Mouse (Mus musculus) lung, postnatal 0 days (tissue): Measurements from ENCODE around the gene Asb11. TPM values are rescaled to one million over a fixed set of nuclear protein-coding genes. Genes with fewer than 3 reads are reported as not detected.

ENCODE experiments used
- ATAC-seq: fragments of 200-750 bp; cut with Nextera tagmentation; 2 replicates; pipeline ENCODE4 v1.8.0; 2017; ENCODE audit warnings: moderate library complexity
- DNase-seq: peaks from one replicate; pipeline ENCODE4 v3.0.0-alpha.2; 2016; ENCODE audit warnings: low spot score
- H3K27ac ChIP-seq: fragments of 300-500 bp; sonication (generic); 2 replicates; pipeline ENCODE4 v1.5.1; 2014; ENCODE audit warnings: antibody characterized with exemption, mild to moderate bottlenecking, low read length, mixed read lengths
- H3K27me3 ChIP-seq: fragments of 300-500 bp; sonication (generic); replicated peaks from 2 replicates; pipeline ENCODE4 v1.6.1; 2014; ENCODE audit warnings: low read length, mixed read lengths; ENCODE audit not compliant: insufficient read depth
- H3K36me3 ChIP-seq: fragments of 300-500 bp; sonication (generic); 2 replicates; pipeline ENCODE4 v1.6.1; 2014; ENCODE audit warnings: low read length, mixed read lengths; ENCODE audit not compliant: insufficient read depth
- H3K4me1 ChIP-seq: fragments of 300-500 bp; sonication (generic); 2 replicates; pipeline ENCODE4 v1.6.1; 2014; ENCODE audit warnings: antibody characterized with exemption, low read depth, low read length, mixed read lengths; ENCODE audit not compliant: insufficient read depth
- H3K4me2 ChIP-seq: fragments of 300-500 bp; sonication (generic); replicated peaks from 2 replicates; pipeline ENCODE4 v1.6.1; 2014; ENCODE audit warnings: low read depth, mild to moderate bottlenecking, low read length, moderate library complexity, mixed read lengths
- H3K4me3 ChIP-seq: fragments of 300-500 bp; sonication (generic); 2 replicates; pipeline ENCODE4 v1.5.1; 2014; ENCODE audit warnings: low read depth, low read length
- H3K9ac ChIP-seq: fragments of 300-500 bp; sonication (generic); replicated peaks from 2 replicates; pipeline ENCODE4 v1.6.1; 2014; ENCODE audit warnings: low read depth, mild to moderate bottlenecking
- H3K9me3 ChIP-seq: fragments of 300-500 bp; sonication (generic); 2 replicates; pipeline ENCODE4 v1.6.1; 2016; ENCODE audit warnings: low read length, mixed read lengths
- CTCF ChIP-seq: IDR thresholded peaks from 2 replicates; pipeline ENCODE4 v1.5.1; 2016; ENCODE audit warnings: antibody characterized with exemption, mild to moderate bottlenecking
- EP300 ChIP-seq: IDR thresholded peaks from 2 replicates; pipeline ENCODE4 v1.6.1; 2016; ENCODE audit warnings: antibody characterized with exemption, mild to moderate bottlenecking, control low read depth
- WGBS: fragments of 180-500 bp; shearing (Covaris S2); extraction: QIAGEN DNeasy Blood & Tissue Kit; methylation state at CpG from one replicate; pipeline ENCODE4 v1.1.7; 2014; 5-methylcytosine and 5-hydroxymethylcytosine counted together
- polyA plus RNA-seq: library from polyadenylated mRNA; unstranded; fragments of >200 nt; fragmentation: Nextera tagmentation; extraction: Ambion mirVana; gene quantifications from 2 replicates; pipeline ENCODE4 v1.2.1, GENCODE M21; 2015

Asb11 gene
- polyA plus RNA-seq, 1 experiment from 2014 or later = 1.3 TPM

- WGBS = 27% methylated on average over 2 of the region's 2 CpGs
- Histone ChIP-seq H3K4me1 (no peaks in the 10 kb centered on the region), H3K4me3 (no peak overlapping the region), H3K9ac (no peak overlapping the region), H3K27ac (peak overlapping the region; percentile 35; the same call in 1 of the 2 replicates), H3K4me2 (no peak overlapping the region), H3K27me3 (no peaks in the 10 kb centered on the region), H3K9me3 (no peaks in the 10 kb centered on the region), H3K36me3 (no peaks in the 10 kb centered on the region)
- TF ChIP-seq EP300 (peak; percentile 32; the same call in 1 of the 2 replicates), CTCF (no peak)
- DNase-seq (peak; percentile 79), ATAC-seq (peak; percentile 85)
Measured at GRCm38 (mm10) chrX:164440140-164440539, 3.3 kb downstream of the Asb11 start.

- no peak for TF ChIP-seq EP300
- TF ChIP-seq CTCF = no peak
- WGBS = 68% methylated on average over 3 of the region's 3 CpGs
- Histone ChIP-seq H3K9ac (no peak overlapping the region), H3K4me3 (no peak overlapping the region), H3K36me3 (no peaks in the 10 kb centered on the region), H3K27me3 (no peaks in the 10 kb centered on the region), H3K9me3 (no peaks in the 10 kb centered on the region), H3K4me2 (no peak overlapping the region), H3K4me1 (no peaks in the 10 kb centered on the region), H3K27ac (peak overlapping the region; percentile 35)
- DNase-seq (no peak), ATAC-seq (peak; percentile 8; the same call in 1 of the 2 replicates)
Measured at GRCm38 (mm10) chrX:164440703-164441102, 3.9 kb downstream of the Asb11 start.

GRCm38 (mm10) chrX:164441306-164441705, 4.5 kb downstream of the Asb11 start:
- Histone ChIP-seq H3K9me3 (no peaks in the 10 kb centered on the region), H3K4me3 (no peak overlapping the region), H3K27ac (peak overlapping the region; percentile 43; the same call in 1 of the 2 replicates), H3K36me3 (no peaks in the 10 kb centered on the region), H3K4me1 (no peaks in the 10 kb centered on the region), H3K4me2 (no peak overlapping the region), H3K9ac (no peak overlapping the region), H3K27me3 (no peaks in the 10 kb centered on the region)
- no peak for TF ChIP-seq EP300
- no peak for TF ChIP-seq CTCF
- ATAC-seq (no peak), DNase-seq (no peak)
- WGBS = 63% methylated on average over 3 of the region's 3 CpGs

GRCm38 (mm10) chrX:164445601-164446000, 8.8 kb downstream of the Asb11 start:
- no peak overlapping the region for H3K4me3 ChIP-seq
- no peaks in the 10 kb centered on the region for H3K9me3 ChIP-seq
- TF ChIP-seq EP300 = no peak
- TF ChIP-seq CTCF = no peak
- 44% methylated on average over 12 of the region's 12 CpGs for WGBS
- no peak overlapping the region for H3K4me2 ChIP-seq
- H3K9ac ChIP-seq = no peak overlapping the region
- DNase-seq (peak; percentile 45), ATAC-seq (no peak; the same call in 1 of the 2 replicates)
- no peaks in the 10 kb centered on the region for H3K36me3 ChIP-seq
- H3K27ac ChIP-seq = peak overlapping the region; percentile 4; the same call in 1 of the 2 replicates
- H3K4me1 ChIP-seq = no peaks in the 10 kb centered on the region
- H3K27me3 ChIP-seq = no peaks in the 10 kb centered on the region

DNA sequence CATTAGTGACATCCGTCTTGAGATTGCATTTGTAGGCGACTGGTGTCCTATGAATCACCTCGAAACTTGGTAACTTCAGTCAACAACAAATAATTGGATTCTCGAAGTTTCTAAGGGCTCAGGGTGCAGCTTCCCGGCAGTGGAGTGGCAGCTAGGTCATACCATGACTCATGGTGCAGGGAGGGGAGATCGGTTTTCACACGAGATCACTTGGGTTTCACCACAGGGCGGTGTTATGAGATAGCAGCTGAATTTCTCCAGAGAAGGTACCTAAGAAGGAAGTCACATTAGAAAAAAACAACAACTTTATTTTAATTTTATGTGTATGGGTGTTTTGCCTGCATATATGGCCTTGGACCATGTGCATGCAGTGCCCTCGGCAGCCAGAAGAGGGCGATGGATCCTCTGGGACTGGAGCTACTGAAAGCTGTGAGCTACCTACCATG, 9.3 kb downstream of the Asb11 start:
- WGBS = 57% methylated on average over 10 of the region's 10 CpGs
- no peaks in the 10 kb centered on the region for H3K9me3 ChIP-seq
- H3K4me2 ChIP-seq = no peak overlapping the region
- peak; percentile 44 for TF ChIP-seq CTCF
- no peak for TF ChIP-seq EP300
- H3K36me3 ChIP-seq = no peaks in the 10 kb centered on the region
- H3K27ac ChIP-seq = no peak overlapping the region
- H3K4me1 ChIP-seq = no peaks in the 10 kb centered on the region
- H3K4me3 ChIP-seq = no peak overlapping the region
- ATAC-seq = peak; percentile 70
- H3K27me3 ChIP-seq = no peaks in the 10 kb centered on the region
- H3K9ac ChIP-seq = no peak overlapping the region
- DNase-seq = peak; percentile 34

- WGBS = 83% methylated on average over 9 of the region's 9 CpGs
- no peaks in the 10 kb centered on the region for H3K9me3 ChIP-seq
- no peak overlapping the region for H3K27ac ChIP-seq
- no peaks in the 10 kb centered on the region for H3K4me1 ChIP-seq
- no peak overlapping the region for H3K9ac ChIP-seq
- no peak for DNase-seq
- H3K36me3 ChIP-seq = no peaks in the 10 kb centered on the region
- no peaks in the 10 kb centered on the region for H3K27me3 ChIP-seq
- TF ChIP-seq EP300 = no peak
- no peak for TF ChIP-seq CTCF
- no peak overlapping the region for H3K4me3 ChIP-seq
- ATAC-seq = no peak
- no peak overlapping the region for H3K4me2 ChIP-seq
Measured at GRCm38 (mm10) chrX:164446835-164447681, 10.3 kb downstream of the Asb11 start.
